In genomic region chr19:30031468-30031931, GRCm38 (mm10) we compare ENCODE assay signal across 8 mouse cellular contexts. TPM values are rescaled to one million over a fixed set of nuclear protein-coding genes. Genes with fewer than 3 reads are reported as not detected.
DNase-seq lines count a peak whose midpoint lies in the region; ATAC-seq and TF ChIP-seq lines count a peak whose summit lies in the region.

No protein-coding gene starts in this region.

- no peaks in the 10 kb centered on the region for H3K9me3 ChIP-seq in liver, postnatal 0 days (ENCODE audit: low read length)
- no peaks in the 10 kb centered on the region for H3K9me3 ChIP-seq in stomach, postnatal 0 days (ENCODE audit: control insufficient read depth, low read length)

- peak; percentile 31 for DNase-seq in kidney, adult 9 months
- no peak for DNase-seq in kidney, postnatal 4 days
- DNase-seq in heart, postnatal 4 days = peak; percentile 12
- DNase-seq in liver, postnatal 0 days = no peak
- no peak for DNase-seq in stomach, postnatal 0 days (ENCODE audit: low spot score)
- no peak for DNase-seq in urinary bladder, adult 2 months (ENCODE audit: low spot score)
- no peak for DNase-seq in thymus, postnatal 10 days (ENCODE audit: low spot score in 2 of 2)

- H3K4me2 ChIP-seq in liver, postnatal 0 days (ENCODE audit: low read depth, low read length) = peak overlapping the region; percentile 81
- peak overlapping the region; percentile 68 for H3K4me2 ChIP-seq in stomach, postnatal 0 days (replicated peaks; ENCODE audit: low read depth)

- no peak overlapping the region for H3K27ac ChIP-seq in cortical plate, adult 2 months (ENCODE audit: insufficient read depth, low read length)
- peak overlapping the region; percentile 96 for H3K27ac ChIP-seq in liver, postnatal 0 days (ENCODE audit: low read depth)
- H3K27ac ChIP-seq in stomach, postnatal 0 days (replicated peaks) = peak overlapping the region; percentile 97

- H3K27me3 ChIP-seq in liver, postnatal 0 days (ENCODE audit: insufficient read depth, low read length) = no peaks in the 10 kb centered on the region
- no peaks in the 10 kb centered on the region for H3K27me3 ChIP-seq in stomach, postnatal 0 days (ENCODE audit: control insufficient read depth, insufficient read depth, low read length)

- peak overlapping the region; percentile 94 for H3K9ac ChIP-seq in liver, postnatal 0 days (replicated peaks)
- H3K9ac ChIP-seq in stomach, postnatal 0 days (ENCODE audit: low read length) = peak overlapping the region; percentile 100

- TF ChIP-seq POLR2A in cortical plate, adult 2 months (IDR thresholded peaks at IDR 0.05; ENCODE audit: extremely low read depth, insufficient read depth, low read length) = no peak

- peak overlapping the region; percentile 50 for H3K4me3 ChIP-seq in cortical plate, adult 2 months (ENCODE audit: insufficient read depth, low read length)
- peak overlapping the region; percentile 89 for H3K4me3 ChIP-seq in liver, postnatal 0 days (ENCODE audit: low read depth, low read length)
- peak overlapping the region; percentile 98 for H3K4me3 ChIP-seq in stomach, postnatal 0 days (ENCODE audit: low read depth, low read length)

- TF ChIP-seq EP300 in liver, postnatal 0 days (IDR thresholded peaks at IDR 0.05; ENCODE audit: low read depth) = no peak
- no peak for TF ChIP-seq EP300 in stomach, postnatal 0 days (optimal IDR thresholded peaks at IDR 0.05)

- no peak for TF ChIP-seq CTCF in cortical plate, adult 2 months (IDR thresholded peaks at IDR 0.05; ENCODE audit: extremely low read depth, insufficient read depth, low read length)
- no peak for TF ChIP-seq CTCF in liver, postnatal 0 days (IDR thresholded peaks at IDR 0.05; ENCODE audit: low read depth)
- no peak for TF ChIP-seq CTCF in stomach, postnatal 0 days (IDR thresholded peaks at IDR 0.05; ENCODE audit: low read depth)

- H3K36me3 ChIP-seq in liver, postnatal 0 days (replicated peaks; ENCODE audit: insufficient read depth, low read length) = no peaks in the 10 kb centered on the region
- H3K36me3 ChIP-seq in stomach, postnatal 0 days (ENCODE audit: control insufficient read depth, insufficient read depth, low read length) = no peaks in the 10 kb centered on the region

- 1% methylated on average over 7 of the region's 7 CpGs for WGBS in liver, postnatal 0 days (ENCODE audit: insufficient replicate concordance)
- 0% methylated on average over 7 of the region's 7 CpGs for WGBS in stomach, postnatal 0 days

- ATAC-seq in liver, postnatal 0 days = no peak
- no peak for ATAC-seq in stomach, postnatal 0 days (ENCODE audit: low FRiP score, low TSS enrichment)

- peaks cover 5% of the 10 kb centered on the region for H3K4me1 ChIP-seq in cortical plate, adult 2 months (ENCODE audit: control insufficient read depth, insufficient read depth, low read length)
- peaks cover 33% of the 10 kb centered on the region for H3K4me1 ChIP-seq in liver, postnatal 0 days (ENCODE audit: insufficient read depth)
- peaks cover 6% of the 10 kb centered on the region; the same call in 1 of the 2 replicates for H3K4me1 ChIP-seq in stomach, postnatal 0 days (replicated peaks; ENCODE audit: control insufficient read depth, insufficient read depth)

RNA-seq across cellular contexts. Expression of gene Uhrf2, which starts 1.2 kb away (rescaled TPM):
- 67.3 and 69.1 TPM in 2 replicates for polyA plus RNA-seq in cortical plate, adult 2 months (2012; rRNA removed)
- total RNA-seq in heart, postnatal 4 days (2021) = 10 to 100 TPM; 30.4 to 33.0 TPM
- polyA plus RNA-seq in liver, postnatal 0 days (2015; fragmentation: Nextera tagmentation; extraction: Ambion mirVana) = 18.4 and 19.8 TPM in 2 replicates
- polyA plus RNA-seq in stomach, postnatal 0 days (2015; fragmentation: Nextera tagmentation; extraction: Ambion mirVana) = 23.4 and 26.5 TPM in 2 replicates
- 49.3 and 56.0 TPM in 2 replicates for polyA plus RNA-seq in urinary bladder, adult 2 months (2012; rRNA removed)

RNA-seq across cellular contexts. Expression of gene Trpd52l3, which starts 27.9 kb away (rescaled TPM):
- not detected in 2 replicates for polyA plus RNA-seq in cortical plate, adult 2 months (2012; rRNA removed)
- not detected for total RNA-seq in heart, postnatal 4 days (2021)
- polyA plus RNA-seq in liver, postnatal 0 days (2015; fragmentation: Nextera tagmentation; extraction: Ambion mirVana) = not detected in 2 replicates
- polyA plus RNA-seq in stomach, postnatal 0 days (2015; fragmentation: Nextera tagmentation; extraction: Ambion mirVana) = not detected in 2 replicates
- not detected in 2 replicates for polyA plus RNA-seq in urinary bladder, adult 2 months (2012; rRNA removed)

Comparison
In these comparisons a context has a peak if more than half of its experiments do, and no peak if none do; other contexts are left out.
1. DNase-seq: peak in kidney, adult 9 months (single experiment) and heart, postnatal 4 days (single experiment); none in kidney, postnatal 4 days (0 of 2), liver, postnatal 0 days (single experiment), stomach, postnatal 0 days (single experiment), urinary bladder, adult 2 months (single experiment) and thymus, postnatal 10 days (0 of 2).
2. Peak in every context shown above with its lines, with median percentiles within 50 percentile points of each other: H3K4me3 ChIP-seq.